Mouse (Mus musculus) adrenal gland, postnatal 14 days (tissue): ENCODE data around the gene Cfdp1. TPM values are rescaled to one million over a fixed set of nuclear protein-coding genes. Genes with fewer than 3 reads are reported as not detected.
"Not testable (repeated sequence)": the region's sequence is repeated elsewhere in the genome, so short reads cannot be mapped to it uniquely, and the experiment has no call there.

Experiments used
- DNase-seq: peaks from one replicate; pipeline ENCODE4 v3.0.0; 2021; ENCODE audit warnings: mixed read lengths
- total RNA-seq: library from RNA; stranded (reverse); gene quantifications from 2 replicates; pipeline ENCODE4 v1.2.3, GENCODE M21; 2021

The Cfdp1 gene
- total RNA-seq, 1 experiment from 2014 or later: 83.1 TPM

DNA sequence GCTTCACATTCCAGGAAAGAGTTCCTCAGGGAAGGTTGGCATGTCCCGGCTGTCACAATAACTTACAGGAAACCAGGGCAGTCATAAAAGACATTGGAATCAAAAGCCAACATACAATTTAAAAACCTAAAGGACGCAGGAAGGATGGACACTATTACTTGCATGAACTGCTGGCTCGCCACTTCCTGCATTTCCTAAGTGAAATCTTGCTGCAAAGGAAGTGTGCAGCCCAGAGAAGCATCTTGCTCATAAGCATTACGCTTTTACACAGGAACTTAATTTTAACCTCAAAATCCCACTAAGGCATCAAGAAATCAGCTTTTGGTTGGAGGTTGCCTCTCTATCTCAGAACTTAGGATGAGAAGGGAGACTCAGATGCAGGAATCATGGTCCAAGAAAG, 9.2 kb upstream of the Cfdp1 start:
- no peak for DNase-seq

- no peak for DNase-seq
Measured at GRCm38 (mm10) chr8:111855977-111856376, 1.9 kb upstream of the Cfdp1 start.

DNA sequence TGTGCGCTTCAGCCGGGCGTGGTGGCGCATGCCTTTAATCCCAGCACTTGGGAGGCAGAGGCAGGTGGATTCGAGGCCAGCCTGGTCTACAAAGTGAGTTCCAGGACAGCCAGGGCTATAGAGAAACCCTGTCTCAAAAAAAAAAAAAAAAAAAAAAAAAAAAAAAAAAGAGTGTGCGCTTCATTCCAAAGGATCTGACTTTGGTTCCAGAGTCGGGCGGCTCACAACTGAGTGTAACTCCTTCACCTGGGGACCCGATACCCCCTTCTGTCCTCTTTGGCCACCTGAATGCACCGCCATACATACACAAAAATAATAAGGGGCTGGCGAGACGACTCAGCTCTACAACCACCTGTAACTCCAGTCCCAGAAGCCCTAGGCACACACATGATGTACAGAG, 872 bp downstream of the Cfdp1 start:
- DNase-seq: not testable (repeated sequence)

DNA sequence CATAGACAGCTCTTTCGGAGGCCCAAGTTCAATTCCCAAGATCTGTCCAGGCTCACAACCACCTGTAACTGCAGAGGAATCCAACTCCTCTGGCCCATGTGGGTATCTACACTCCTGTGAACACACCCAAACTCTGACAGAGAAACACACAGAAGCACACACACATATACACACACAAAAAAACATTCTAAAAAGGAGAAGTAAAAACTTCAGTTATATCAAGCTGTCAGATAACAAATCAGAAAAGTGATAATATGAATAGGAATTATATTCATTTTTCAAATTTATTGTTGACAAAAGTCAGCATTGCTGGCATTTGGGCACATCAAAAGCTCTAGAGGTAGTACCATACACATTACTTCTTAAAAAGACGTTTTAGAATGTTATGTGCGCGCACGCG, 7.3 kb downstream of the Cfdp1 start:
- no peak for DNase-seq

GRCm38 (mm10) chr8:111835540-111835939, 18.6 kb downstream of the Cfdp1 start:
- peak; percentile 23 for DNase-seq

DNA sequence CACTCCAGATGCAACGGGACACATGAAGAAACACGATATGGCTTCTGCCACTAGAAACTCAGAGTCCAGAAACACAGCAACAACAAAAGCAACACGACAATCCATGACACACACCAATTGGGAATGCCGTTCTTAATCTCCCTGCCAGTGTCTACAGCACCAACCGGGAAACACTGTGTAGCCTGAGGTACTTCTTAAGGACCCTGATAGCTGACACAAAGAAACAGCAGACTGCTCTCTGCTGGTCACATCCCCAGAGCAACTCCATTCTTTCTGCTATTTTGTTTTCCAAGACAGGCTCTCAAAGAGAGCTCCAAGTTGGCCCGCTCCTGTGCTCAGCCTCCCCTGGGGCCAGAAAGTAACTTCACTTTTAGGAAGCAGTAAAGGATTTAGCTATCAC, 20.1 kb downstream of the Cfdp1 start:
- no peak for DNase-seq

- peak; percentile 43 for DNase-seq
Measured at GRCm38 (mm10) chr8:111832983-111833382, 21.1 kb downstream of the Cfdp1 start.

GRCm38 (mm10) chr8:111831996-111832395, 22.1 kb downstream of the Cfdp1 start:
- DNase-seq: no peak

DNA sequence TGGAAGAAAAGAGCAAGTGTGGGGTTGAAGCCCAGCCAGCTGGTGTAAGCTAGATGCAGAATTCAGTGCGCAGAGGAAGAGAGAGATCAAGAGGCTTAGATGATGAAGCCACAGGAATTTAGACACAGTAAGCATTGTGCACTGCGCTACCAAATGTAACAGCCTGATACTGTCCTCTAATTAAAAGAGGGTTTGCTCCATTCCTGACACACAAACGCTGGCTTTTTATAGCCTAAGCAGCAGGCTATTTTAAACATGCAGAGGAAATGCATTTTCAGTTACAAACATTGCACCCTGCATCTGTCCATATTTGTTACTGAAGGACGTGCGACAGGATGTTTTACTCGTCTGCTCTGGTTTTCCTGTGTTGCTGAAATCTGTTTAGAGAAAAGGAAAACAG, 25.5 kb downstream of the Cfdp1 start:
- DNase-seq: no peak

- DNase-seq: peak; percentile 59
Measured at GRCm38 (mm10) chr8:111825219-111825618, 28.9 kb downstream of the Cfdp1 start.

DNA sequence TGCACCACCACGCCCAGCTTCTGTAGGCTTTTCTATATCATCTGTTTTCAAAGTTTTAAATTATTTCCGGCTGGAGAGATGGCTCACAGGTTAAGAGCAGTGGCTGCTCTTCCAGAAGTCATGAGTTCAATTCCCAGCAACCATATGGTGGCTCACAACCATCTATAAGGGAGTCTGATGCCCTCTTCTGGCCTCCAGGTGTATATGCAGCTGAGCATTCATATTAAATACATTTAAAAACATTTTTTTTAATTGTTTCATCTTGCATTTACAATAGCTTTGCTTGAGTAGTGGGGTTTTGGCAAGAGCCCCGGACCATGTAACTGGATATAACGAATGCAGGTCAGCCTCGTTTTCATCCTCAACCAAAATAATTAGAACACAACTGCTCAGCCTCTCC, 29.8 kb downstream of the Cfdp1 start:
- no peak for DNase-seq

DNA sequence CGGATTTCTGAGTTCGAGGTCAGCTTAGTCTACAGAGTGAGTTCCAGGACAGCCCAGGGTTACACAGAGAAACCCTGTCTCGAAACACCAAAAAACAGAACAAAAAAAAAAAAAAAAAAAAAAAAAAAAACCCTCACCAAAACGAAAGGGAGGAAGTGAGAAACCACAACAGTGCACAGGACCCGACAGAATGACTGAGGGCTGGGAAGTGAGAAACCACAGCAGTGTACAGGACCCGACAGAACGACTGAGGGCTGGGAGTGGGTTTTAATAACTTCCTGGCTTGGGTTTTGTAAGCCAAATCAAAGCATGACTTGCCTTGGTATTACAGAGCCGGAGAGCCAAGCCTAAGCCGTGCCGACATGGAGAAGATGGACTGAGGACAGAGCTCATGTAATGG, 32.9 kb downstream of the Cfdp1 start:
- no peak for DNase-seq

GRCm38 (mm10) chr8:111820691-111821090, 33.4 kb downstream of the Cfdp1 start:
- DNase-seq: peak; percentile 42

GRCm38 (mm10) chr8:111820018-111820417, 34.1 kb downstream of the Cfdp1 start:
- DNase-seq: peak; percentile 26

- DNase-seq: no peak
Measured at GRCm38 (mm10) chr8:111818556-111818955, 35.5 kb downstream of the Cfdp1 start.

GRCm38 (mm10) chr8:111815078-111815477, 39.0 kb downstream of the Cfdp1 start:
- DNase-seq: no peak

DNA sequence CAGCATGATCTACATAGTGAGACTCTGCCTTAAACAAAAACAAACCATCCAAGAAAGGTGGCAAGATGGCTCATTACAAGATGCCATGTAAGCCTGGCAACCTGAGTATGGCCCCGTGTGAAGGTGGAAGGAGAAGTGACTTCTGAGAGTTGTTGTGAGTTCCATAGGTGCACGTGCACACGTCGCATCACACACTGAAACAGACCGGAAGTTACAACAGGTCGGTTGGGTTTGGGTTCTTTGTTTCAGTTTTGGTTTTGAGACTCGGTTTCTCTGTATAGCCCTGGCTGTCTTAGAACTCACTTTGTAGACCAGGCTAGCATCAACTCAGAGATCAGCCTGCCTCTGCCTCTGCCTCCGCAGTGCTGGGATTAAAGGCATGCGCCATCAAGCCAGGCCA, 40.3 kb downstream of the Cfdp1 start:
- no peak for DNase-seq

- no peak for DNase-seq
Measured at GRCm38 (mm10) chr8:111812835-111813234, 41.3 kb downstream of the Cfdp1 start.

GRCm38 (mm10) chr8:111810656-111811336, 43.3 kb downstream of the Cfdp1 start:
- DNase-seq: no peak

- no peak for DNase-seq
Measured at GRCm38 (mm10) chr8:111808891-111809622, 45.0 kb downstream of the Cfdp1 start.

GRCm38 (mm10) chr8:111808006-111808405, 46.1 kb downstream of the Cfdp1 start:
- DNase-seq: no peak

DNA sequence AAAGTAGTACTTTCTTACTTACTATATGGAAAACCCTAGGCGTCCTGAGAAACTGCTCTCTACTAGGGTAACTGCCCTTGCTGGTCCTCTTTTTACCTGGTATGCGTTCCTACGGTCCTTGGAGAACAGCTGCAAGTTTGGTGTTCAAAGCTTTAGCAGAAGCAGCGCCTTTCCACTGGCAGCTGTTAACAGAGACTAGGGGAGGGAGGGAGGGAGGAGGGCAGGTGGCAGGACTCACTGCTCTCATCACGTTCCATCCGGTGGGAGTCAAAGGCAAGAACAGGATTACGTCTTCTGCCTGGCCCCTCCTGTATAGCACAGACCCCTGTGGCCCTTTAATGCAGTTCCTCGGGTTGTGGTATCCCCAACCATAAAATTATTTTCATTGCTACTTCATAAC, 50.7 kb downstream of the Cfdp1 start:
- DNase-seq: no peak

DNA sequence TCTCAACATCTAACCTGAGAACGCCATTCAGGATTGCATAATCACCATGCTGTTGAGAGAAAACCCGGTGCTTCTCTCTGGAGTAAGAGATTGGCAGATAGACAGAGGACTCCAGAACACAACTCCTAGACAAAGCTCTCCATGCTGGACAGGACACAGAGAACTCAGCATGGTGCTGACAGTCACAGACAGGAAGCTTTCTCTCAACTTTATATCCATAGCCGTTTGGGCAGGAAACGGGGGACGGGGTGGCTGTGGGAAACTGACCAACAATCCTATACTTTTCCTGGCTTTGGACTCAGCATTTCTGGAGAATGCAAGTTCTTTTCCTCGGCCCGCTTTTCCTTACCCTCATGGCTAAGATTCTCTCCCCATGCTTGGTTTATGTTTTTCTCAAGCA, 51.8 kb downstream of the Cfdp1 start:
- no peak for DNase-seq

DNA sequence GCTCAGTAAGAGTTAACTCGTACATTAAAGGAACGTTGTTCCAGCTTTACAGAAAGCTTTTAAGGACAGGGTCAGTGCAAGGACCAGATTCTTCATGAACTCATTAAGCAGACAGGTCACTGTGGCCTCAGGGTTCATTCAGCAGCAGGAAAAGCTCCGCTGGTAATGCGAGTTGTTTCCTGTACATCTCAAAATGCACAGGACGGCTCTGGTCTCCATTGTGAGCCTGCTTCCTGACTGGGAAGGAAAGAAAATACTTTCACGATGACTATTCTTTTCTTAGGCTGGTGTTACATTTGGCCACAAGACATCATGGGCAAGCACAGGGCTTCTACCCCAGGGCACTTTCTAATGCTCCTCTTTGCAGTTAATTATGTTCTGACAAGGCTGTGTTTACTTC, 52.6 kb downstream of the Cfdp1 start:
- no peak for DNase-seq
